Mouse (Mus musculus) left cerebral cortex, postnatal 4 days (tissue): ENCODE results near the gene Calr4. TPM values are rescaled to one million over a fixed set of nuclear protein-coding genes. Genes with fewer than 3 reads are reported as not detected.

Source experiments
- DNase-seq: peaks from one replicate; pipeline ENCODE4 v3.0.0-alpha.2; 2022
- intact Hi-C: fragments of 180-260 bp; cut with DNase I; formaldehyde crosslinking; loops from one replicate; pipeline ENCODE4 v1.15.1; 2025
- total RNA-seq, 2 experiments: library from RNA; stranded (reverse); gene quantifications; 2 replicates each; pipeline ENCODE4 v1.2.3; 2021

Gene Calr4
- total RNA-seq, 2 experiments from 2014 or later: 0.46 TPM; not detected in 1

- intact Hi-C loops: no loop called here
These were observed 37.5 kb downstream of the Calr4 start for GRCm38 (mm10) chr4:109271803-109272202.

DNA sequence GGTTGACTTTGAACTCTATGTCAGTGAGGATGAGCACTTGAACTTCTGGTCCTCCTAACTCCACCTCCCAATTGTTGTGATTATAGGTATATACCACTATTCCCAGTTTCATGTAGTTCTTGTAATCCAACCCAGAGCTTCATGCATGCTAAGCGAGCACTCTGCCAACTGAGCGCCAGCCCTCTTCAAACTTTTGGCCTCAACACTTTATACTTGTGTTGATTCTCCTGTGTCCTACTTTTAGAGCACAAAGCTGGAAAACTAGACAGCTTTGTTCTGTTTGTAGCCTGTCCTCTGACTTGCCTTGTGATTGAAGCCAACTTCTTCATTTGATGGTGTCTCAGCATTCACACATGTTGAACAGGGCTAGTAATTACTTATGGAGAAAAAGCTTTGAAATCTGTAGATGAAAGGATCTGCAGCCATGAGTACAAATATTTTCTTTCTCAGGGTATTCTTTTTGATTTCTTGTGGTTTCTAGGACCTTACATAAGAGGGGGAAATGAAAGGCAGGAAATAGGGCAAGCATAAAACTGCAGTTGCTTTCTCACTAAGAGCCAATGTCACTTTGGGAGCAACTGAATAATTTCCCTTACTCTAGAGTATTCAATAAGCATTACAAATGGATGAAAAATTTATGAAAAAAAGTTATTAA, 39.4 kb downstream of the Calr4 start:
- intact Hi-C loops: no loop called here
- no peak for DNase-seq

More at GRCm38 (mm10) chr4:109271803-109272202, 37.5 kb downstream of the Calr4 start:
- no peak for DNase-seq

DNA sequence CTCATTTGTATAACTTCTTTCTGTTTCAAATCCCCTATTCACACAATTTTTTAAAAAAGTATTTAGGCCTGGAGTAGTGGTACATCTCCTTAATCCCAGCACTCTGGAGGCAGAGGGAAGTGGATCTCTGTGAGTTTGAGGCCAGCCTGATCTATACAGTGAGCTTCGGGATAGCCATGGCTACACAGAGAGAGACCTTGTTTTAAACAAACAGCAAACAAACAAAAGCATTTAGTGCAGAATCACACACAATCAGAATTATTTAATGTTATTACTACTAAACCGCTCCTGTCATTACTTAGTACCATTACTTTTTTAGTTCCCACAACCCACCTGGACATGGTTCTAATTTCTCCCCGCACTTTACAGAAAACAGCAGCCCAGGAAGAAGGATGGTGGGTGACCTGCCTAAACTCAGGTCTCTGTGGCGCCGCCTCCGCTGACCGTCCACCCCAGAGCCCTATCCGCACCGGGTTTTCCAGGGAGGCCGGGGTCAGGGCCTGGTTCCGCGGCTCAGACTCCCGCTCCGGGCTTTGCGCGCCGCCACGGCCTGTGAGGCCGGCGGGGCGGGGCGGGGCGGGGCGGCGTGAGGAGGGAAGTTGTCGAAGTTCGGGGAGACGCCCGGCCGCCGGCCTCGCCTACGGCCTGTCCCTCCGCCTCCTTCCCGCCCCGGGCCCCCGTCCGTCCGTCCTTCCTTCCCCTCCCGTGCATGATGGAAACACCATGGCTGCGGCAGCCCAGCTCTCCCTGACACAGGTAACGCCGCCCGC, 45.6 kb downstream of the Calr4 start, which contains the start of gene Eps15:
Gene Eps15 (plus strand): TSS at position 580 of the 770 bp plus-strand sequence.
- intact Hi-C loops: no loop called here
- peak; percentile 92 for DNase-seq

DNA sequence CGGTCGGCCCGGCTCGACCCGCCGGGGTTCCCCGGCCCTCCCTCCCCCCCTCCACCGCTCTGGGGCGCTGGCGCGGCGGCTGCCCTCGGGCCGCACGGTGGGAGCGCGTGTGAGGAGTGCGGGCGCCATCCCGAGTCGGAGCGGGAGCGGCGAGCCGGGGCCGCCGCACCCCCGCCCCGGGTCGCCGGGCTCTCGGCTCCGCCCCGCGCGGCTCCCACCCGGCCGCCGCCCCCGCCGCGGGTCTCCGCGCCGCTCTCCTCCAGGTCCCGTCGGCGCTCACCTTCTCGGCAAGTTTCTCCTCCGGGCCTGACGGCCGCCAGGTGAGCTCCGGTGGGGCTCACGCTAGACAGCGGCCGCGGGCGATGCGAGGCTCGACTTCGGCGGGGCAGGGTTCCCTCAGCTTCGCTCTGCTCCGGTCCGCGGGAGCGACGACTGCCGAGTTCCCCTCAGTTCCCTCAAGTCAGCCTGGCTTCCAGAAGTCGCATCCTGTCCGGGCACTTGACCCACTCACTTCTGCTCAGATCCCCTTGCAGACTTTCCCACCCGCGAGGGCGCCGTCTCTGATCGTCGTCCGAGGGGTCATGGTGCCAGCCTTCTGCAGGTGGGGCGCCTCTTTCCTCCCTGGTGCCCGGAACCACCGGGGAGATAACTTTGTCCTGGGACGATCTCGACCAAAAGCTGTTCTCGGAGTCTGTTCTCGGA, 46.3 kb downstream of the Calr4 start:
- intact Hi-C loops: no loop called here
- peak; percentile 19 for DNase-seq

GRCm38 (mm10) chr4:109281161-109281560, 46.9 kb downstream of the Calr4 start:
- intact Hi-C loops: no loop called here

DNA sequence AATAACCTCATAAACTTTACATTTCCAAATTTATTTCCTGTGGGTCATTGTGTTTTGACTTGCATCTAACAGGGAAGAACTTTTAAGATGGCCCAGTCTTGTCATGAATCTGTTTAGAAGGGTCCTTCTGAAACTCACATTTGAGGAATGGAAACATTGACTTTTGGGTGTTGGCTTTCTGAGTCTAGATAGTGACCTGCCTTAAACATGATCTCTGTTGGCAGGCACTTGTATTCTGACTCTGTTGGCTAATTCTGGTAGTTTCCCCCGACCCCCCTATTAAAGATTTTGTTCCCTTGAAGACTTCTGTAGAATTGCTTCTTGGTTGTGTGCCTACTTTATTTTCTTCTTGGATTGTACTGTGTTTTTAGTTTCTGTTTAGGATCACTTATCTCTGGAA, 47.7 kb downstream of the Calr4 start:
- no peak for DNase-seq
- intact Hi-C loops: no loop called here

More at GRCm38 (mm10) chr4:109281161-109281560, 46.9 kb downstream of the Calr4 start:
- DNase-seq: no peak

GRCm38 (mm10) chr4:109294629-109295028, 60.3 kb downstream of the Calr4 start:
- intact Hi-C loops: no loop called here
- DNase-seq: no peak

DNA sequence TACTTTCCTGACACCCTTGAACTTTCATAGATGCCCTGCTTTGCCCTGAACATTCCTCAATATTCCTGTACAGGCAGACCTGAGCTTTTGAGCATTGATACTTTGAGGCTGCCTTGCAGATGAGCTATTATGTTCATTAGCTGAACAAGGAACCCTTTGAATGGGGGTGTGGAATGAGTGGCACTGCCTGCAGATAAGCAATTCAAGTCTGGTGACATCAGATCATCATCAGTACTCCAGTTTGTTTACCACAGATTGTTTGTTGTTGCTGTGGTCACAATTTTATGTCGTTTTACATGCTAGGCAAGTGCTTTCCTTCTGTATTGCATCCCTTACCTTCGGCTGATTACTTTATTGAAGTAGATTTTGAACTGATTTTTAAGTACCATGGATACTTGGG, 62.2 kb downstream of the Calr4 start:
- no peak for DNase-seq

DNA sequence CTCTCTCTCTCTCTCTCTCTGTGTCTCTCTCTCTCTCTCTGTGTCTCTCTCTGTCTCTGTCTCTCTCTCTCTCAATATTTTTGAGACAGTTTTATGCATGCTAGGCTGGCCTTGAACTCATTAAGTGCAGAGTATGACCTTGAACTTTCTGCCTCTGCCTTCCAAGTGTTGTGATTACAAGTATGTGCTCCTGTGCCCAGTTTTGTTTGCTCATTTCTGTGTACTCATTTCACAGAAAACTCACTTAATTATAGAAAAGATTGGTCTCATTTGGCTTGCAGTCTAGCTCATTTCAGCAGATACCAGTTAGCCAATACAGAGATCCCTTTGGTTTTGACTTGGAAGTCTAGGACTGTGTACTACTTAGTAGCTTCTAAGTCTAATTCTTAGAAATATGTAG, 64.9 kb downstream of the Calr4 start:
- no peak for DNase-seq
- intact Hi-C loops: no loop called here

More for the DNA sequence above, 62.2 kb downstream of the Calr4 start:
- intact Hi-C loops: no loop called here

Other genes with a start within 250 kb of the Calr4 start
- 100 to 1,000 TPM; 157 TPM for gene Nrd1, start 233.8 kb upstream of the Calr4 start, total RNA-seq
- gene Osbpl9, start 32.2 kb upstream of the Calr4 start, total RNA-seq: 10 to 100 TPM; 66.6 to 81.4 TPM
- gene Eps15, start 45.8 kb downstream of the Calr4 start, total RNA-seq: 100 to 1,000 TPM in 1 of 2 experiments, 10 to 100 TPM in 1; 97.7 to 103 TPM
- gene Ttc39a, start 172.1 kb downstream of the Calr4 start, total RNA-seq: 1 to 10 TPM; 1.4 to 1.6 TPM